Mouse (Mus musculus): ENCODE results near the gene Arhgap23. TPM values are rescaled to one million over a fixed set of nuclear protein-coding genes. Genes with fewer than 3 reads are reported as not detected.

Gene Arhgap23
- total RNA-seq, 2 experiments from 2014 or later: 6.5 to 7.1 TPM

GRCm38 (mm10) chr11:97463991-97464390, 48.7 kb downstream of the Arhgap23 start:
- peak; percentile 65 for DNase-seq

DNA sequence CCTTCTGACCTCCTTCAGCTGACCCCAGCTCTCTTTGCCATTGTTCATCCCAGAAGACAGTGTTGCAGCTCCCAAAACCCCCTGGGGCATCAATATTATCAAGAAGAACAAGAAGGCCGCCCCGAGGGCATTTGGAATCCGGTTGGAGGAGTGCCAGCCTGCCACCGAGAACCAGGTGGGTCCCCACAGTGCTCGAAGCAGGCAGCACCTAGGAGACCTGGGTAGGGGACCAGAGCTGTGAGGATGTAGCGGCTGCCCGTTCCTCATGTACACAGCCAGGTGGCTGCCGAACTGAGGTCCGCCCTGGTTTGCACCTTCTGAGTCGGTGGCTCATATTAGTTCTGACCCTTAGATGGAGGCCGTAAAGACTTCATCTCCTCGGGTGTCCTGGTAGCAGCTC, 50.6 kb downstream of the Arhgap23 start:
- DNase-seq: no peak

GRCm38 (mm10) chr11:97466444-97467160, 51.3 kb downstream of the Arhgap23 start:
- DNase-seq: peak; percentile 61

- DNase-seq: peak; percentile 54
Observed at GRCm38 (mm10) chr11:97468639-97469287, 53.4 kb downstream of the Arhgap23 start.

DNA sequence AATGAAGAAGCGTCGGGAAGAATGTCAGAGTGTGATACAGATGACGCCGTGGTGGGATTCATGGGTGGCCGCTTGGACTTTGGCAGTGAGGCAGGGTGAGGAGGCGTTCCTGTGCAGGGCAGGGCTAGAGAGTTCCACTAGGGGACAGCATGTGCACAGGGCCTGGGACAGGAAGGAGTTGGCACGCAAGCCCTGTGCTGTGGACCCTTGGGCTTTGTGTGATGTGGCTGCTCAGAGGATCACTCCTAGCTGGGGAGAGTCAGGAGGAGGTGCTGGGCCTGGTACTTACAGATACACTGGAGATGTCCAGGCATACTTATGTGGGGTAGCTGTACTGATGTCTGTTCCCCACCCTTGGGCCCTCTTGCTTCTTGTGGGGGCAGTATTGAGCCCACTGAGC, 54.5 kb downstream of the Arhgap23 start:
- DNase-seq: no peak

DNA sequence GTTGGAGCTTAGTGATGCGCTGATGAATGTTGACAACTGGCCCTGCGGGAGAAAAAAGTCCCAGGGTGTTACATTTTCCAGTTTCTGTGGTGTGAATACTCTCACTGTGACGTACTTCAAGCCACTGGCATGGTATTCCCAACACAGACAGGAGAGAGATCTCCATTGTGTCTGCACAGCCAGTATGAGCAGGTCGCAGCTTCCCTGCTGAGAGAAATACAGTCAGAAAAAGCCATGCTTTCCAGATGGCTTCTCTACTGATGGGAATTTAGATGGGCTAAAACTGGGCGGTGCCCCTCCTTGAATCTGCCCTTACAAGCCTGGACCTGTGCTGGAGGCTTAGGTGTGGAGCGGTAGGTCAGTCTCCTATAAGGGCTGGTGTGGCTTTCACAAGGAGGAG, 55.9 kb downstream of the Arhgap23 start:
- DNase-seq: no peak

DNA sequence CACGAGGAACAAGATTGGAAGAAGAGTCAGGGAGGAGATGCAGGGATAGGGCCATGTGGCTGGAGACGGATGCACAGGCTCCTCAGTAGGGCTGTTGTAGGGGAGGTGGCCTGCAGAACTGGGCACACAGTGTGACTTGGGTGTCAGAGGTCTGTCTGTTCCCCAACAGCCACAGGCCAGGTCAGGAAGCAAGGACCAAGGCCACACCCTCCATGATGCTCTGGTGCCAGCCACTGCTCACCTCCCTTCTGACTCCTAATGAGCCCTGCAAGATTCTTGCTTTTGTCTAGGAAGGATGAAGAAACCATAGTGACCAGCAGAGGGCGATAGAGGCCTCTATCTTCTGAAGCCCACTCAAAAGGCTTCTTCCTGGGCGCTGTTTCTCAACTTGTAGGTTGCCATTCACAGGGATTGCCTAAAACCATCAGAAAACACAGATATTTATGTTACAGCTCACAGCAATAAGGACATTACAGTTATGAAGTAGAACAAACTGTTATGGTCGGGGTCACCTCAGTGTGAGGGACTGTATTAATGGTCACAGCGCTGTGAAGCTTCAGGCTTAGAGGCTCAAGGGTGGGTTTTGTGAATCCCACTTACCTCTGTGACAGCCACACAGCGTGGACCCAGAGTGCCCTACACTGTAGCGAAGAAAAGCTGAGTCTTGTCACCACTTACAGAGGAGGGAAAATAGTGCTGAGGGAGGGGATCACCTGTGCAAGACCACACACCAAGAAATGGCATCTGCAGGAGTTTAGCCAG, 61.2 kb downstream of the Arhgap23 start:
- no peak for DNase-seq

DNA sequence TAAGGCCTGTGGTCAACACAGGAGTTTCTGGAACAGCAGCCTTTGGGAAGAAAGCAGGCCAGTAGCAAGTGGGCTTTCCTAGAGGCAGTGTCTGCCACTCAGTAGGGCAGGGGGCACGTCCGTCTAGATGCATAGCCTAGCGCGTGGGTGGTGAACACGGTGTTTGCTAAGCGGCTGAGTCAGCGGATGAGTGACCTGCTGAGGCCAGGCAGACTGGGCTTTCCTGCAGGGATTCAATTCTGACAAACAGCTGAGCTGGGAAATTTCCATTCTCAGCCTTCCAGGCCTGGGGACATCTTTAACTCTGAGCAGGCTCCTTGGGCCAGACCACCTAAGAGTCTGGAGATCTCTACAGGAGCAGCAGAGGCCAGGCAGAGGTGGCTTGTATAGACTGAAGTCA, 62.1 kb downstream of the Arhgap23 start:
- DNase-seq: no peak

- no peak for DNase-seq
Observed at GRCm38 (mm10) chr11:97478345-97478744, 63.0 kb downstream of the Arhgap23 start.

DNA sequence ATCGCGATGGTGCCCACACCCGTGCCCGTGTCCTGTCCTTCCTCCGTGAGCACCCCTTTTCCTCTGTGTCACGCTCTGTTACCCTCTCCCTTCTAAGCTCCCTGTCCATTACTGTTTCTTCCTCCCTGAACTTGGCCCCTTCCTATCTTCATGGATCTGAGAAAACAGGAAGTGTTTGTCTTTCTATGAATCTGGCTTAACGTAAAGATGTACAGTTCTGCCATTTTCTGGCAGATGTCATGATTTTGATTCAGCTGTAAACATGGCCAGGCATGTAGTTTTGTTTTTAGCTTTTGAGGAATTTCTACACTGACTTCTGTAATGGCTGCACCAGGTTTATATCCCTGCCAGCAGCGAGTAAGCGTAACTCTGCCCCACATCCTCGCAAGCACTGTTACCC, 63.8 kb downstream of the Arhgap23 start:
- DNase-seq: no peak

DNA sequence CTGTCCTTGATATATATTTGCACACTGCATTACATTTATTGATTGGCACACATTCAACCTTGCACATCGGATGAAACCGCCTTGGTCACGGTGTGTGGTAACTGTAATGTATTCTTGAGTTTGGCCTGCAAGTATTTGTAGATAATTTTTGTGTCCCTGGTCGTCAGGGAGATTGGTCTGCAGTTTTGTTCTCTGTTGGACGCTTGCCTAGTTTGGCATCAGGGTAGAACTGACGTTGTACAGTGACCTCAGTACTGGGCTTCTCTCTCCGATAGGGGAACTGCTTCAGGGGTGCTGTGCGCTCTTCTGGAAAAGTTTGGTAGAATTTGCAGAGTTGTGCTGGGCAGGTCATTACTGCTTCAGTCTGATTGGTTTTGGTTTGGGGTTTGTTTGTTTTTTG, 64.5 kb downstream of the Arhgap23 start:
- DNase-seq: no peak

DNA sequence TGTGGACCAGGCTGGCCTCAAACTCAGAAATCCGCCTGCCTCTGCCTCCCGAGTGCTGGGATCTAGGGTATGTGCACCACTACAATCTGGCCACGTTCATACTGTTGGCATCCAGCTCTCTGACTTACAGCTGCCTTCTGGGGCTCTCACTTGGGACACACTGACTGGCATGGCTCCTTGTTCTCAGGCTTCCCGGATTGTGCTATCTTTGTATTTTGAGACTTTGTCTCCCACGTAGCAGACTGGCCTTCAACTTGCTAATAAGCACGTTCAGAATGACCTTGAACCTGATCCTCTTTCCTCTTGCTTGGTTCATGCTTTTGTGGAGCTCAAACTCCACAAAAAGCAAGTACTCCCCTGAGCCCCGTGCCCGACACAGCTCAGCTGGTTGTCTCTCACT, 70.3 kb downstream of the Arhgap23 start:
- no peak for DNase-seq

- DNase-seq: no peak
Observed at GRCm38 (mm10) chr11:97487656-97488055, 72.3 kb downstream of the Arhgap23 start.

- DNase-seq: no peak
Observed at GRCm38 (mm10) chr11:97489589-97490324, 74.4 kb downstream of the Arhgap23 start.

- no peak for DNase-seq
Observed at GRCm38 (mm10) chr11:97491640-97492039, 76.3 kb downstream of the Arhgap23 start.

DNA sequence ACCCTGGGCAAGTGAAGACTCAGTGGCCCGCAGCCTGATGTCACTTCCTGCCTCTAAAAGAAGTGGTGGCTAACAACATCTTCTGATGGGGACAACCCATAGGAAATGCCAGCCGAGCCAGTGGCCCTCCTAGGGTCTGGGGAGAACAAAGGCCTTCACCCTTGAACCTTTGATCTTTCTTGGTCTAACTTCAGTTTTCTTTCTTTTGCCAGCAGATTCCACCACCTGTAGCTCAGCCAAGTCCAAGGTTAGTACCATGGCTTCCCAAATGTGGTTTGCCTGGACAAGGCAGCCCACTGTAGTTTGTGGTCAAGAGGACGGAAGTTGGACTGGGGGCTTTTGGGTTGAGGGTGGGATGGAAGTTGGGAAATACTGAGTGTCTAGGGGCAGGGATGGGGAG, 77.5 kb downstream of the Arhgap23 start:
- DNase-seq: no peak

- no peak for DNase-seq
Observed at GRCm38 (mm10) chr11:97497543-97497942, 82.2 kb downstream of the Arhgap23 start.

DNA sequence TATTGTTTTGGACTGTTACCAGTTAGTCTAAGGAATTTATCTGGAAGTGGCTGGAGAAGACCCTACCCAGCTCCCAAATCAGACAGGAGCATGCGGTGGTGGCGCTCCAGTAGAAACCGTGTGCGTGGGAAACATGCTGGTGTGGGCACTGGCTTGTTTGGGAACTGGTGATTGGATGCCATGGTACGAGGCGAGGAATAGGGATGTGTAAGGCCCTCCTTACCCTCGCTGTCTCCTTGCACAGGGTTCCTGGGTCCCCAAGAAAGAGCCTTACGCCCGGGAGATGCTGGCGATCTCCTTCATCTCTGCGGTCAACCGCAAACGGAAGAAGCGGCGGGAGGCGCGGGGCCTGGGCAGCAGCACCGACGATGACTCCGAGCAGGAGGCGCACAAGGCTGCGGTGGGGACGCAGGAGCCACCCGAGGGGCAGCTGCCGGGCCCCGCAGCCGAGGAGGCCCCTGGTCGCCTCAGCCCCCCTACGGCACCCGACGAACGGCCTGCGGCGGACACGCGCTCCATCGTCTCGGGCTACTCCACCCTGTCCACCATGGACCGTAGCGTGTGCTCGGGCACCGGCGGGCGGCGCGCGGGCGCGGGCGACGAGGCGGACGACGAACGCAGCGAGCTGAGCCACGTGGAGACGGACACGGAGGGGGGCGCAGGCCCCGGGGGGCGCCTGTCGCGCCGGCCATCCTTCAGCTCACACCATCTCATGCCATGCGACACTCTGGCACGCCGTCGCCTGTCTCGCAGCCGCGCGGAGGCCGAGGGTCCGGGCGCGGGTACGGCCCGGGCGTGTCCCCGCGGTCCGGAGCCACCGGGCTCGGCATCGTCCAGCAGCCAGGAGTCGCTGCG, 84.8 kb downstream of the Arhgap23 start, which contains the start of gene 4933428G20Rik:
4933428G20Rik (minus strand) TSS at position 476 of the 855 bp plus-strand sequence.
- DNase-seq: no peak

GRCm38 (mm10) chr11:97500720-97501448, 85.6 kb downstream of the Arhgap23 start:
- no peak for DNase-seq

DNA sequence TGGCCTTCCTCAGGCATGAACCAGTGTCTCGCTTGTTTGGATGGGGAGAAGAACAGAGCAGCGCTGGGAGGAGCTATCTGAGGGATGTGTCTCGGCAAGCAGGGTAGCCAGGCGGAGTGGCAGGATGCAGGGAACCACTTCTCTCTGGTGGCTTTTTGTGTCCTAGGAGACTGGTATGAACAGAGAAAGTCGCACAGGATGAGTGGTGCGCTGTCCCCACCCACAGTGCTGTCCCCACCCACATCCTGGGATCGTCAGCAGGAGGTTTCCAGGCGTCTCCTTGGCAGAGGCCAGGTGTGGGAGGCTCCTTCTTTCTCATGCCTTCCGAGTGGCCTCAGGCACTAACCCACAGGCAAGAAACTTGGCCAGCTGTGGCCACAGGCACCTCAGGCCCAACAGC, 87.0 kb downstream of the Arhgap23 start:
- no peak for DNase-seq

- no peak for DNase-seq
Observed at GRCm38 (mm10) chr11:97502846-97503245, 87.5 kb downstream of the Arhgap23 start.
